Mouse (Mus musculus): Measurements from ENCODE around the gene Stx17. TPM values are rescaled to one million over a fixed set of nuclear protein-coding genes. Genes with fewer than 3 reads are reported as not detected.

The Stx17 gene
- total and polyA plus RNA-seq, 2 experiments from 2014 or later = 24.6 to 26.8 TPM

GRCm38 (mm10) chr4:48107086-48107485 is 17.6 kb upstream of the Stx17 start:
- ATAC-seq (ENCODE audit: low FRiP score) = no peak

GRCm38 (mm10) chr4:48108591-48108990 is 16.1 kb upstream of the Stx17 start:
- no peaks in the 10 kb centered on the region for H3K27me3 ChIP-seq (ENCODE audit: insufficient read depth, low read length)
- H3K36me3 ChIP-seq (ENCODE audit: insufficient read depth, low read length) = no peaks in the 10 kb centered on the region
- no peak overlapping the region for H3K4me3 ChIP-seq (ENCODE audit: low read depth, low read length)
- no peak for ATAC-seq (ENCODE audit: low FRiP score)
- no peaks in the 10 kb centered on the region for H3K9me3 ChIP-seq (ENCODE audit: low read length)
- TF ChIP-seq CTCF (IDR thresholded peaks at IDR 0.05) = peak; percentile 35; the same call in 1 of the 2 replicates
- no peak for DNase-seq (ENCODE audit: low spot score)
- no peaks in the 10 kb centered on the region for H3K4me1 ChIP-seq (ENCODE audit: insufficient read depth, low read length)
- no peak overlapping the region for H3K27ac ChIP-seq (ENCODE audit: low read depth, low read length)
- 82% methylated on average over 2 of the region's 2 CpGs for WGBS
- no peak overlapping the region for H3K4me2 ChIP-seq (ENCODE audit: low read depth, low read length, poor library complexity, severe bottlenecking)
- no peak overlapping the region for H3K9ac ChIP-seq (replicated peaks; ENCODE audit: low read length, poor library complexity, severe bottlenecking)

More at GRCm38 (mm10) chr4:48107086-48107485, 17.6 kb upstream of the Stx17 start:
- Histone ChIP-seq H3K27me3 (ENCODE audit: insufficient read depth, low read length) (no peaks in the 10 kb centered on the region), H3K9me3 (ENCODE audit: low read length) (no peaks in the 10 kb centered on the region), H3K4me2 (ENCODE audit: low read depth, low read length, poor library complexity, severe bottlenecking) (no peak overlapping the region), H3K4me1 (ENCODE audit: insufficient read depth, low read length) (no peaks in the 10 kb centered on the region), H3K36me3 (ENCODE audit: insufficient read depth, low read length) (no peaks in the 10 kb centered on the region), H3K9ac (replicated peaks; ENCODE audit: low read length, poor library complexity, severe bottlenecking) (no peak overlapping the region), H3K4me3 (ENCODE audit: low read depth, low read length) (no peak overlapping the region), H3K27ac (ENCODE audit: low read depth, low read length) (no peak overlapping the region)
- DNase-seq (ENCODE audit: low spot score) = no peak
- TF ChIP-seq CTCF (IDR thresholded peaks at IDR 0.05) = no peak
- WGBS = 86% methylated on average over 6 of the region's 6 CpGs

GRCm38 (mm10) chr4:48110331-48110730 is 14.4 kb upstream of the Stx17 start:
- Histone ChIP-seq H3K9me3 (ENCODE audit: low read length) (no peaks in the 10 kb centered on the region), H3K4me3 (ENCODE audit: low read depth, low read length) (no peak overlapping the region), H3K27ac (ENCODE audit: low read depth, low read length) (no peak overlapping the region), H3K36me3 (ENCODE audit: insufficient read depth, low read length) (no peaks in the 10 kb centered on the region), H3K4me2 (ENCODE audit: low read depth, low read length, poor library complexity, severe bottlenecking) (no peak overlapping the region), H3K4me1 (ENCODE audit: insufficient read depth, low read length) (no peaks in the 10 kb centered on the region), H3K9ac (replicated peaks; ENCODE audit: low read length, poor library complexity, severe bottlenecking) (no peak overlapping the region), H3K27me3 (ENCODE audit: insufficient read depth, low read length) (no peaks in the 10 kb centered on the region)
- WGBS = 89% methylated on average over 3 of the region's 3 CpGs
- no peak for DNase-seq (ENCODE audit: low spot score)
- TF ChIP-seq CTCF (IDR thresholded peaks at IDR 0.05) = no peak
- ATAC-seq (ENCODE audit: low FRiP score) = no peak

DNA sequence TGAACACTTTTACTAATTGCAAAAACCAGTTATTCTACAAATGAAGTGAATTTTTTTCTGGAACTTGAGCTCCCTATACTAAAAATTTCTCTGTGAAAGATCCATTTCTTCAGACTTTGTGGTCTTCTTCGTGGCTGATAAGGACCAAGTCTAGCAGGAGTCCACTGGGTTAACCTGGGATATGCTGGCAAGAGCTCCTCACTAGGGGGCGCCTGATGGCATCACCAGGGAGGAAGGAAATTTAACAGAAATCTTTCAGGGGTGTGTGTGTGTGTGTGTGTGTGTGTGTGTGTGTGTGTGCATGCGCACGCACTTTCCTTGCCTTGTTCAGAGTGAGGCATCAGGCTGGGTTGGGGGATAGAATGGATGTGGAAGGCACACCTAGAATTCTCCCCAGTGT is 8.5 kb upstream of the Stx17 start:
- no peak overlapping the region for H3K4me2 ChIP-seq (ENCODE audit: low read depth, low read length, poor library complexity, severe bottlenecking)
- no peaks in the 10 kb centered on the region; the same call in 1 of the 2 replicates for H3K27me3 ChIP-seq (ENCODE audit: insufficient read depth, low read length)
- H3K9ac ChIP-seq (replicated peaks; ENCODE audit: low read length, poor library complexity, severe bottlenecking) = no peak overlapping the region
- no peak overlapping the region for H3K27ac ChIP-seq (ENCODE audit: low read depth, low read length)
- H3K4me1 ChIP-seq (ENCODE audit: insufficient read depth, low read length) = no peaks in the 10 kb centered on the region
- 63% methylated on average over 4 of the region's 4 CpGs for WGBS
- no peak for ATAC-seq (ENCODE audit: low FRiP score)
- no peaks in the 10 kb centered on the region for H3K36me3 ChIP-seq (ENCODE audit: insufficient read depth, low read length)
- peak; percentile 33 for TF ChIP-seq CTCF (IDR thresholded peaks at IDR 0.05)
- H3K4me3 ChIP-seq (ENCODE audit: low read depth, low read length) = no peak overlapping the region
- no peak for DNase-seq (ENCODE audit: low spot score)
- no peaks in the 10 kb centered on the region for H3K9me3 ChIP-seq (ENCODE audit: low read length)

DNA sequence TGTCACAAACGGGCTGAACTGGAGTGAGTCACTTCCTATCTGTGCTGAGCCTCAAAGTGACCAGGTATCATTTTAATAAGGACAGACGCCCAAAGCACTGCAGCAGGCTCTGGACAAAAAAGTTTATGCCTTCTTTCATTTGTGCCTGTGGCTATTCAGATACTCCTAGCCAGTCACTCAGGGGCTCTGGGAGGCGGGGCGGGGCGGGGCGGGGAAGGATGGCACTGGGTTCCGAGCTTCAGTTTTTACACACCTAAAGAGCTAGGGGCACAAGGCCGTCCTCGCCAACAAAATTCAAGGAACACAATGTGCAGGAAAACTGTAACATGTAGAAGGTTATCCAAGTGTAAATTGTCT is 321 bp upstream of the Stx17 start:
- H3K4me1 ChIP-seq (ENCODE audit: insufficient read depth, low read length) = no peaks in the 10 kb centered on the region; the same call in 1 of the 2 replicates
- H3K4me2 ChIP-seq (ENCODE audit: low read depth, low read length, poor library complexity, severe bottlenecking) = peak overlapping the region; percentile 89
- no peaks in the 10 kb centered on the region for H3K36me3 ChIP-seq (ENCODE audit: insufficient read depth, low read length)
- ATAC-seq (ENCODE audit: low FRiP score) (peak; percentile 81), DNase-seq (ENCODE audit: low spot score) (no peak)
- no peak for TF ChIP-seq CTCF (IDR thresholded peaks at IDR 0.05)
- H3K9me3 ChIP-seq (ENCODE audit: low read length) = no peaks in the 10 kb centered on the region
- no peak overlapping the region for H3K27ac ChIP-seq (ENCODE audit: low read depth, low read length)
- WGBS = 6% methylated on average over 9 of the region's 9 CpGs
- 0 out of 2 replicates have a peak overlapping the region, but pooled peaks have one; percentile 88 for H3K9ac ChIP-seq (replicated peaks; ENCODE audit: low read length, poor library complexity, severe bottlenecking)
- peak overlapping the region; percentile 86 for H3K4me3 ChIP-seq (ENCODE audit: low read depth, low read length)
- no peaks in the 10 kb centered on the region; the same call in 1 of the 2 replicates for H3K27me3 ChIP-seq (ENCODE audit: insufficient read depth, low read length)

GRCm38 (mm10) chr4:48130314-48130713 is 5.6 kb downstream of the Stx17 start:
- DNase-seq (ENCODE audit: low spot score) = no peak
- H3K4me3 ChIP-seq (ENCODE audit: low read depth, low read length) = no peak overlapping the region
- no peak for ATAC-seq (ENCODE audit: low FRiP score)
- H3K36me3 ChIP-seq (ENCODE audit: insufficient read depth, low read length) = peaks cover 9% of the 10 kb centered on the region; the same call in 1 of the 2 replicates
- no peak overlapping the region for H3K4me2 ChIP-seq (ENCODE audit: low read depth, low read length, poor library complexity, severe bottlenecking)
- no peaks in the 10 kb centered on the region for H3K9me3 ChIP-seq (ENCODE audit: low read length)
- H3K4me1 ChIP-seq (ENCODE audit: insufficient read depth, low read length) = no peaks in the 10 kb centered on the region; the same call in 1 of the 2 replicates
- H3K27me3 ChIP-seq (ENCODE audit: insufficient read depth, low read length) = no peaks in the 10 kb centered on the region
- no peak for TF ChIP-seq CTCF (IDR thresholded peaks at IDR 0.05)
- no peak overlapping the region for H3K9ac ChIP-seq (replicated peaks; ENCODE audit: low read length, poor library complexity, severe bottlenecking)
- no peak overlapping the region for H3K27ac ChIP-seq (ENCODE audit: low read depth, low read length)
- 85% methylated on average over 6 of the region's 6 CpGs for WGBS
